Mouse (Mus musculus) lung, embryonic 15.5 days (tissue): Measurements from ENCODE around the gene Ypel1. TPM values are rescaled to one million over a fixed set of nuclear protein-coding genes. Genes with fewer than 3 reads are reported as not detected.

ENCODE experiments used
- ATAC-seq: fragments of 200-750 bp; cut with Nextera tagmentation; 2 replicates; pipeline ENCODE4 v1.8.0; 2017; ENCODE audit warnings: moderate number of reproducible peaks, borderline replicate concordance; ENCODE audit not compliant: low FRiP score, low TSS enrichment; ENCODE audit errors: extremely low read depth
- H3K27ac ChIP-seq: fragments of 300-500 bp; sonication (generic); 2 replicates; pipeline ENCODE4 v1.5.1; 2015; ENCODE audit warnings: moderate library complexity, mild to moderate bottlenecking, inconsistent platforms
- H3K27me3 ChIP-seq: fragments of 300-500 bp; sonication (generic); 2 replicates; pipeline ENCODE4 v1.6.1; 2015; ENCODE audit warnings: inconsistent platforms
- H3K36me3 ChIP-seq: fragments of 300-500 bp; sonication (generic); 2 replicates; pipeline ENCODE4 v1.6.1; 2015; ENCODE audit warnings: inconsistent platforms
- H3K4me1 ChIP-seq: fragments of 300-500 bp; sonication (generic); 2 replicates; pipeline ENCODE4 v1.6.1; 2015; ENCODE audit warnings: inconsistent platforms
- H3K4me2 ChIP-seq: fragments of 300-500 bp; sonication (generic); 2 replicates; pipeline ENCODE4 v1.6.1; 2015; ENCODE audit warnings: inconsistent platforms, mild to moderate bottlenecking, moderate library complexity
- H3K4me3 ChIP-seq: fragments of 300-500 bp; sonication (generic); 2 replicates; pipeline ENCODE4 v1.5.1; 2015; ENCODE audit warnings: mild to moderate bottlenecking, inconsistent platforms
- H3K9ac ChIP-seq: fragments of 300-500 bp; sonication (generic); 2 replicates; pipeline ENCODE4 v1.6.1; 2015; ENCODE audit warnings: inconsistent platforms
- H3K9me3 ChIP-seq: fragments of 300-500 bp; sonication (generic); 2 replicates; pipeline ENCODE4 v1.6.1; 2016; ENCODE audit warnings: inconsistent platforms
- WGBS: fragments of 180-500 bp; shearing (Covaris S2); methylation state at CpG from one replicate; pipeline ENCODE4 v1.1.7; 2015; 5-methylcytosine and 5-hydroxymethylcytosine counted together
- polyA plus RNA-seq: library from polyadenylated mRNA; unstranded; fragments of >200 nt; fragmentation: Nextera tagmentation; extraction: Ambion mirVana; gene quantifications from 2 replicates; pipeline ENCODE4 v1.2.1, GENCODE M21; 2015

The Ypel1 gene
- polyA plus RNA-seq = 26.7 and 27.2 TPM in 2 replicates

- WGBS = under 1% methylated on average over 58 of the region's 76 CpGs
- no peaks in the 10 kb centered on the region for H3K27me3 ChIP-seq
Measured at GRCm38 (mm10) chr16:17069511-17070443, at the start of gene Ypel1. Ypel1 (plus strand) TSS chr16:17069696.

DNA sequence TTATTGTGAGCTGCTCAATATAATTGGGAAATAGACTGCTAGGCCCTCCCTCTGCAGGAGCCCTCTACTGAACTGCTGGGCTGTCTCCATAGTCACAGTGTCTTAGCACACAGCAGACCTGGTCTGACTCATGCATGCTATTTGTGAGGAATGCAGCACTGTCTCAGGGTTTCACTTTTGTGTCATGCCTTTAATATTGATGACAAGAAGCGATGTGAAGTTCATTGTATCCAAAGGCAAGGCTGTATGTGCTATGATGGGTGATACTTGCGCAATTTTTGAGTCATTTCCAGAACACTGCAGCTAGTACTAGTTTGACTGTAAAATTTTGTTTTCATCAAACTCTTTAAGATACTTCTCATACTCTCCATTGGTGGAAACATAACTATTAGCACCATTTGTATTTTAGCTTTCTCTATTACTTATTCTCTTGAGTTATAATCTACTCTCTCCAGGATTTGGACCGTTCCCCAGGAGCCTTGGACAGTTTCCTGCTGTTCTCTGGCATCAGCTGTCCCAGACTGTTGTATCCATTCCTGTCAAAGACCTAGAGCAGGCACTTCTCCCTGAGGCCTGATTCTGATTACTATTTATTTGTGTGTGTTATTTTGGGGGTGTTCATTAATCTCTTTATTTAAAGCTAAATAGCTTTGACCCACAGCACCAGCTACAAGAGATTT lies 44.9 kb upstream of the Ypel1 start:
- Histone ChIP-seq H3K27me3 (no peaks in the 10 kb centered on the region), H3K9me3 (no peaks in the 10 kb centered on the region), H3K9ac (no peak overlapping the region), H3K4me2 (no peak overlapping the region), H3K36me3 (peaks cover 65% of the 10 kb centered on the region), H3K4me3 (no peak overlapping the region), H3K4me1 (0 out of 2 replicates have a peak, but pooled peaks cover 3% of the 10 kb centered on the region), H3K27ac (no peak overlapping the region; the same call in 1 of the 2 replicates)
- 78% methylated on average over 3 of the region's 3 CpGs for WGBS
- peak; percentile 59; the same call in 1 of the 2 replicates for ATAC-seq

More at GRCm38 (mm10) chr16:17069511-17070443, at the start of gene Ypel1:
- H3K4me1 ChIP-seq = peaks cover 6% of the 10 kb centered on the region; the same call in 1 of the 2 replicates
- H3K9me3 ChIP-seq = no peaks in the 10 kb centered on the region
- peak within 1 kb of the TSS; percentile 84 for H3K4me3 ChIP-seq
- H3K9ac ChIP-seq = peak within 1 kb of the TSS; percentile 77
- H3K4me2 ChIP-seq = peak within 1 kb of the TSS; percentile 84
- H3K27ac ChIP-seq = peak within 1 kb of the TSS; percentile 88
- ATAC-seq = peak; percentile 95
- no peaks in the 10 kb centered on the region for H3K36me3 ChIP-seq

- H3K27me3 ChIP-seq = no peaks in the 10 kb centered on the region
- peaks cover 60% of the 10 kb centered on the region for H3K36me3 ChIP-seq
- H3K4me3 ChIP-seq = no peak overlapping the region
- H3K27ac ChIP-seq = no peak overlapping the region
- no peaks in the 10 kb centered on the region for H3K9me3 ChIP-seq
- H3K9ac ChIP-seq = no peak overlapping the region
- WGBS = 85% methylated on average over 4 of the region's 4 CpGs
- no peak for ATAC-seq
- H3K4me1 ChIP-seq = no peaks in the 10 kb centered on the region
- H3K4me2 ChIP-seq = no peak overlapping the region
Measured at GRCm38 (mm10) chr16:17029971-17030695, 39.4 kb upstream of the Ypel1 start.

DNA sequence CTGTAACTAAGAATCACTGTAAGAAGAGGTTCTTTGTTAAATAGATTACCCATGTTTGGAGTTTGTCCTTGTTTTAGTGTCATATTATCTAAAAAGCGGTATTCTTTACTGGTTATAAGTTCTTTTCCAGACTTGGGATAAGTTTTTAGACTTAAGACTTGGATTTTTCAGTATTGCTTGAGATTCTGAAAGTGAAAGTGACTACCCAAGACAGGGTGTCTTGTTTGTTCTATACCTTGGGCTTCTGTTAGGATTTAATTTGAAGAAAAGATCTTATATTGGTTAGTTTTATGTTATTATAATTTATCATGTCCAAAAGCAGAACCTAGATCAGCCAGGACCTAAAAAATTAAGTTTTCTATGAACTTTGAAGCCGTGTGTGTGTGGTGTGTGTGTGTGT lies 35.7 kb upstream of the Ypel1 start:
- no peaks in the 10 kb centered on the region for H3K4me1 ChIP-seq
- H3K9ac ChIP-seq = no peak overlapping the region
- H3K27me3 ChIP-seq = no peaks in the 10 kb centered on the region
- no peak for ATAC-seq
- no peak overlapping the region for H3K27ac ChIP-seq
- no peak overlapping the region for H3K4me3 ChIP-seq
- H3K36me3 ChIP-seq = peaks cover 64% of the 10 kb centered on the region
- H3K9me3 ChIP-seq = no peaks in the 10 kb centered on the region
- H3K4me2 ChIP-seq = no peak overlapping the region
- WGBS = 92% methylated on average over 2 of the region's 2 CpGs

- H3K9me3 ChIP-seq = no peaks in the 10 kb centered on the region
- no peak overlapping the region for H3K4me3 ChIP-seq
- no peaks in the 10 kb centered on the region for H3K27me3 ChIP-seq
- no peak overlapping the region for H3K9ac ChIP-seq
- H3K4me1 ChIP-seq = no peaks in the 10 kb centered on the region
- peaks cover 86% of the 10 kb centered on the region for H3K36me3 ChIP-seq
- 92% methylated on average over 3 of the region's 3 CpGs for WGBS
- H3K27ac ChIP-seq = no peak overlapping the region
- H3K4me2 ChIP-seq = no peak overlapping the region
- ATAC-seq = no peak
Measured at GRCm38 (mm10) chr16:17040716-17041115, 28.8 kb upstream of the Ypel1 start.

GRCm38 (mm10) chr16:17041417-17041816 lies 28.1 kb upstream of the Ypel1 start:
- no peak overlapping the region for H3K4me3 ChIP-seq
- peaks cover 86% of the 10 kb centered on the region for H3K36me3 ChIP-seq
- H3K27me3 ChIP-seq = no peaks in the 10 kb centered on the region
- no peak overlapping the region for H3K9ac ChIP-seq
- WGBS = 98% methylated on average over 1 of the region's 1 CpGs
- H3K27ac ChIP-seq = no peak overlapping the region
- H3K9me3 ChIP-seq = no peaks in the 10 kb centered on the region
- H3K4me2 ChIP-seq = no peak overlapping the region
- no peak for ATAC-seq
- H3K4me1 ChIP-seq = no peaks in the 10 kb centered on the region

DNA sequence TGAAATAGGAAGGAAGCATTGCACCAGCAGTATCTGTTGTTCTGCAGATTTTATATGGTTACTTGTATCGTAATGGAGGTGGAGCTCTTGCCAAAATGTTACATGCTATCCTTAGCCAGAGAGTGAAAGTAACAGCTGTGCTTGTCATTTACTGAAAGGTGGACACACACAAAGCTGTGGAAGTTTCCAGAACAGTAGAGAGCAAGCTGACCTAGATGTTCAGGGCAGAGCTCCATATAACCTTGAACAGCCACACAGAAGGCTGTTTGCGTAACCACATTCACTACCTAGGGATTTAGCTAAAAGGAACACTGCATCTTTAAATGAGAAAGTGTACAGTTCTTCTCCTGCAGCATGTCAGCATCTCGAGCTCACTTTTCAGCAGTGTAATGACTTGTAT lies 25.2 kb upstream of the Ypel1 start:
- WGBS = 86% methylated on average over 3 of the region's 3 CpGs
- Histone ChIP-seq H3K4me2 (no peak overlapping the region), H3K27ac (no peak overlapping the region), H3K27me3 (no peaks in the 10 kb centered on the region), H3K9me3 (no peaks in the 10 kb centered on the region), H3K4me3 (no peak overlapping the region), H3K36me3 (peaks cover 82% of the 10 kb centered on the region), H3K9ac (no peak overlapping the region), H3K4me1 (no peaks in the 10 kb centered on the region)
- ATAC-seq = no peak

- Histone ChIP-seq H3K9me3 (no peaks in the 10 kb centered on the region), H3K4me1 (no peaks in the 10 kb centered on the region), H3K36me3 (peaks cover 77% of the 10 kb centered on the region), H3K27me3 (no peaks in the 10 kb centered on the region), H3K27ac (no peak overlapping the region), H3K4me2 (no peak overlapping the region), H3K4me3 (no peak overlapping the region), H3K9ac (no peak overlapping the region)
- ATAC-seq = no peak
- WGBS = 72% methylated on average over 3 of the region's 3 CpGs
Measured at GRCm38 (mm10) chr16:17045287-17045686, 24.2 kb upstream of the Ypel1 start.

GRCm38 (mm10) chr16:17049886-17050285 lies 19.6 kb upstream of the Ypel1 start:
- H3K4me2 ChIP-seq = no peak overlapping the region
- no peak overlapping the region for H3K27ac ChIP-seq
- no peak overlapping the region for H3K9ac ChIP-seq
- WGBS = 96% methylated on average over 1 of the region's 1 CpGs
- H3K27me3 ChIP-seq = no peaks in the 10 kb centered on the region
- H3K9me3 ChIP-seq = no peaks in the 10 kb centered on the region
- no peak overlapping the region for H3K4me3 ChIP-seq
- ATAC-seq = no peak
- no peaks in the 10 kb centered on the region for H3K4me1 ChIP-seq
- H3K36me3 ChIP-seq = peaks cover 40% of the 10 kb centered on the region; the same call in 1 of the 2 replicates

GRCm38 (mm10) chr16:17052087-17052486 lies 17.4 kb upstream of the Ypel1 start:
- Histone ChIP-seq H3K27ac (no peak overlapping the region), H3K9ac (no peak overlapping the region), H3K4me1 (no peaks in the 10 kb centered on the region), H3K4me3 (no peak overlapping the region), H3K9me3 (no peaks in the 10 kb centered on the region), H3K27me3 (no peaks in the 10 kb centered on the region), H3K36me3 (peaks cover 23% of the 10 kb centered on the region; the same call in 1 of the 2 replicates), H3K4me2 (no peak overlapping the region)
- ATAC-seq = 0 out of 2 replicates have a peak, but pooled peaks have one; percentile 31
- WGBS = 65% methylated on average over 7 of the region's 7 CpGs

GRCm38 (mm10) chr16:17053903-17054302 lies 15.6 kb upstream of the Ypel1 start:
- Histone ChIP-seq H3K9me3 (no peaks in the 10 kb centered on the region), H3K27ac (no peak overlapping the region), H3K4me1 (no peaks in the 10 kb centered on the region), H3K4me3 (no peak overlapping the region), H3K9ac (no peak overlapping the region), H3K36me3 (peaks cover 7% of the 10 kb centered on the region; the same call in 1 of the 2 replicates), H3K27me3 (no peaks in the 10 kb centered on the region), H3K4me2 (no peak overlapping the region)
- no peak for ATAC-seq
- WGBS = 75% methylated on average over 3 of the region's 3 CpGs
